Mouse (Mus musculus) embryonic facial prominence, embryonic 14.5 days (tissue): Measurements from ENCODE around the gene Olfr1417. TPM values are rescaled to one million over a fixed set of nuclear protein-coding genes. Genes with fewer than 3 reads are reported as not detected.

Experiments used
- ATAC-seq: fragments of 200-750 bp; cut with Nextera tagmentation; 2 replicates; pipeline ENCODE4 v1.8.0; 2017; ENCODE audit warnings: low read depth, moderate number of reproducible peaks, moderate TSS enrichment
- DNase-seq: peaks from one replicate; pipeline ENCODE4 v3.0.0-alpha.2; 2015; ENCODE audit warnings: low spot score
- H3K27ac ChIP-seq: fragments of 300-500 bp; sonication (generic); replicated peaks from 2 replicates; pipeline ENCODE4 v1.5.1; 2014; ENCODE audit warnings: low read depth, mild to moderate bottlenecking, low read length, moderate library complexity
- H3K27me3 ChIP-seq: fragments of 300-500 bp; sonication (generic); replicated peaks from 2 replicates; pipeline ENCODE4 v1.6.1; 2014; ENCODE audit warnings: low read length; ENCODE audit not compliant: control insufficient read depth, insufficient read depth
- H3K36me3 ChIP-seq: fragments of 300-500 bp; sonication (generic); 2 replicates; pipeline ENCODE4 v1.6.1; 2014; ENCODE audit warnings: low read length, mixed read lengths; ENCODE audit not compliant: control insufficient read depth, insufficient read depth
- H3K4me1 ChIP-seq: fragments of 300-500 bp; sonication (generic); 2 replicates; pipeline ENCODE4 v1.6.1; 2014; ENCODE audit warnings: antibody characterized with exemption, low read length; ENCODE audit not compliant: control insufficient read depth, insufficient read depth
- H3K4me2 ChIP-seq: fragments of 300-500 bp; sonication (generic); 2 replicates; pipeline ENCODE4 v1.6.1; 2014; ENCODE audit warnings: low read depth, mild to moderate bottlenecking, low read length, moderate library complexity, mixed read lengths
- H3K4me3 ChIP-seq: fragments of 300-500 bp; sonication (generic); 2 replicates; pipeline ENCODE4 v1.5.1; 2014; ENCODE audit warnings: low read depth, mild to moderate bottlenecking, low read length
- H3K9ac ChIP-seq: fragments of 300-500 bp; sonication (generic); 2 replicates; pipeline ENCODE4 v1.6.1; 2014; ENCODE audit warnings: low read depth, mild to moderate bottlenecking, low read length, moderate library complexity, mixed read lengths
- H3K9me3 ChIP-seq: fragments of 300-500 bp; sonication (generic); 2 replicates; pipeline ENCODE4 v1.6.1; 2016; ENCODE audit warnings: low read length; ENCODE audit not compliant: control insufficient read depth
- WGBS: fragments of 180-500 bp; shearing (Covaris S2); extraction: QIAGEN DNeasy Blood & Tissue Kit; methylation state at CpG from one replicate; pipeline ENCODE4 v1.1.7; 2014; 5-methylcytosine and 5-hydroxymethylcytosine counted together
- polyA plus RNA-seq: library from polyadenylated mRNA; unstranded; fragments of >200 nt; fragmentation: Nextera tagmentation; extraction: Ambion mirVana; gene quantifications from 2 replicates; pipeline ENCODE4 v1.2.1, GENCODE M21; 2014

Gene Olfr1417
- polyA plus RNA-seq, 1 experiment from 2014 or later: not detected

GRCm38 (mm10) chr19:11807251-11807650 is 31.8 kb downstream of the Olfr1417 start:
- H3K27me3 ChIP-seq: no peaks in the 10 kb centered on the region
- no peaks in the 10 kb centered on the region for H3K9me3 ChIP-seq
- no peak overlapping the region for H3K4me2 ChIP-seq
- no peaks in the 10 kb centered on the region for H3K36me3 ChIP-seq
- ATAC-seq (no peak), DNase-seq (no peak)
- no peaks in the 10 kb centered on the region for H3K4me1 ChIP-seq
- no peak overlapping the region for H3K27ac ChIP-seq
- 66% methylated on average over 2 of the region's 2 CpGs for WGBS
- H3K9ac ChIP-seq: no peak overlapping the region
- no peak overlapping the region for H3K4me3 ChIP-seq

- Histone ChIP-seq H3K4me1 (no peaks in the 10 kb centered on the region), H3K36me3 (no peaks in the 10 kb centered on the region), H3K4me3 (no peak overlapping the region), H3K27ac (no peak overlapping the region), H3K9me3 (no peaks in the 10 kb centered on the region), H3K9ac (no peak overlapping the region), H3K4me2 (no peak overlapping the region), H3K27me3 (no peaks in the 10 kb centered on the region)
- DNase-seq (no peak), ATAC-seq (no peak)
- WGBS: 67% methylated on average over 1 of the region's 1 CpGs
Measured at GRCm38 (mm10) chr19:11804423-11804822, 34.6 kb downstream of the Olfr1417 start.

GRCm38 (mm10) chr19:11800531-11801315 is 38.3 kb downstream of the Olfr1417 start:
- H3K36me3 ChIP-seq: no peaks in the 10 kb centered on the region
- H3K27me3 ChIP-seq: no peaks in the 10 kb centered on the region
- 72% methylated on average over 8 of the region's 8 CpGs for WGBS
- no peak overlapping the region for H3K9ac ChIP-seq
- ATAC-seq (no peak), DNase-seq (no peak)
- H3K4me2 ChIP-seq: no peak overlapping the region
- no peak overlapping the region for H3K27ac ChIP-seq
- H3K4me1 ChIP-seq: no peaks in the 10 kb centered on the region
- H3K4me3 ChIP-seq: no peak overlapping the region
- no peaks in the 10 kb centered on the region for H3K9me3 ChIP-seq

- Histone ChIP-seq H3K9me3 (no peaks in the 10 kb centered on the region), H3K9ac (no peak overlapping the region), H3K4me1 (no peaks in the 10 kb centered on the region), H3K27ac (no peak overlapping the region), H3K4me2 (no peak overlapping the region), H3K27me3 (no peaks in the 10 kb centered on the region), H3K4me3 (no peak overlapping the region), H3K36me3 (no peaks in the 10 kb centered on the region)
- ATAC-seq (no peak), DNase-seq (no peak)
- WGBS: 82% methylated on average over 6 of the region's 6 CpGs
Measured at GRCm38 (mm10) chr19:11794447-11794846, 44.6 kb downstream of the Olfr1417 start.

- H3K9me3 ChIP-seq: no peaks in the 10 kb centered on the region
- no peak overlapping the region for H3K9ac ChIP-seq
- H3K4me3 ChIP-seq: no peak overlapping the region
- no peak overlapping the region for H3K27ac ChIP-seq
- no peaks in the 10 kb centered on the region for H3K36me3 ChIP-seq
- WGBS: 78% methylated on average over 2 of the region's 2 CpGs
- DNase-seq (no peak), ATAC-seq (no peak)
- H3K4me1 ChIP-seq: no peaks in the 10 kb centered on the region
- H3K4me2 ChIP-seq: no peak overlapping the region
- no peaks in the 10 kb centered on the region for H3K27me3 ChIP-seq
Measured at GRCm38 (mm10) chr19:11793741-11794359, 45.2 kb downstream of the Olfr1417 start.

GRCm38 (mm10) chr19:11791825-11792224 is 47.2 kb downstream of the Olfr1417 start:
- WGBS: 76% methylated on average over 5 of the region's 5 CpGs
- Histone ChIP-seq H3K9me3 (no peaks in the 10 kb centered on the region), H3K9ac (no peak overlapping the region), H3K4me1 (no peaks in the 10 kb centered on the region), H3K36me3 (no peaks in the 10 kb centered on the region), H3K4me3 (no peak overlapping the region), H3K27me3 (no peaks in the 10 kb centered on the region), H3K4me2 (no peak overlapping the region), H3K27ac (no peak overlapping the region)
- ATAC-seq (no peak), DNase-seq (no peak)

GRCm38 (mm10) chr19:11788876-11789275 is 50.1 kb downstream of the Olfr1417 start:
- no peaks in the 10 kb centered on the region for H3K27me3 ChIP-seq
- no peak overlapping the region for H3K4me3 ChIP-seq
- DNase-seq (no peak), ATAC-seq (no peak)
- H3K36me3 ChIP-seq: no peaks in the 10 kb centered on the region
- no peaks in the 10 kb centered on the region for H3K4me1 ChIP-seq
- no peak overlapping the region for H3K4me2 ChIP-seq
- H3K9ac ChIP-seq: no peak overlapping the region
- H3K9me3 ChIP-seq: no peaks in the 10 kb centered on the region
- no peak overlapping the region for H3K27ac ChIP-seq
- 77% methylated on average over 6 of the region's 6 CpGs for WGBS

GRCm38 (mm10) chr19:11787826-11788225 is 51.2 kb downstream of the Olfr1417 start:
- no peak for DNase-seq
- Histone ChIP-seq H3K4me2 (no peak overlapping the region), H3K4me1 (no peaks in the 10 kb centered on the region), H3K27me3 (no peaks in the 10 kb centered on the region), H3K4me3 (no peak overlapping the region), H3K36me3 (no peaks in the 10 kb centered on the region), H3K9me3 (no peaks in the 10 kb centered on the region), H3K9ac (no peak overlapping the region), H3K27ac (no peak overlapping the region)
- 92% methylated on average over 6 of the region's 6 CpGs for WGBS
- no peak for ATAC-seq
